Mouse (Mus musculus) layer of hippocampus, postnatal 14 days (tissue): ENCODE data around the gene Naglu. TPM values are rescaled to one million over a fixed set of nuclear protein-coding genes. Genes with fewer than 3 reads are reported as not detected.

Source experiments
- DNase-seq, 2 experiments: peaks; one replicate each; pipeline ENCODE4 v3.0.0; 2021 to 2022; ENCODE audit warnings: low spot score in 2 of 2, mixed read lengths in 1 of 2
- long read RNA-seq, 2 experiments: library from polyadenylated mRNA; stranded (forward); transcript quantifications; one replicate each; pipeline ENCODE4 v2.0.0; 2021
- total RNA-seq, 2 experiments: library from RNA; stranded (reverse); gene quantifications; 2 replicates each; pipeline ENCODE4 v1.2.3; 2021

The Naglu gene
- total RNA-seq, result 10 to 100 TPM in 1 of 2 experiments, 1 to 10 TPM in 1; 9.3 to 10.3 TPM
- long read RNA-seq, experiment 1, transcript Naglu-201 (6 exons, 2,560 nt), result major isoform, 18 of 20 reads
- long read RNA-seq, experiment 1, partial matches to known transcripts, result 0 of 20 reads
- long read RNA-seq, experiment 1, other reads (novel, unspliced or antisense), result 2 of 20 reads
- long read RNA-seq, experiment 2, transcript Naglu-201 (6 exons, 2,560 nt), result major isoform, 14 of 21 reads
- long read RNA-seq, experiment 2, partial matches to known transcripts, result 3 of 21 reads
- long read RNA-seq, experiment 2, other reads (novel, unspliced or antisense), result 4 of 21 reads

DNA sequence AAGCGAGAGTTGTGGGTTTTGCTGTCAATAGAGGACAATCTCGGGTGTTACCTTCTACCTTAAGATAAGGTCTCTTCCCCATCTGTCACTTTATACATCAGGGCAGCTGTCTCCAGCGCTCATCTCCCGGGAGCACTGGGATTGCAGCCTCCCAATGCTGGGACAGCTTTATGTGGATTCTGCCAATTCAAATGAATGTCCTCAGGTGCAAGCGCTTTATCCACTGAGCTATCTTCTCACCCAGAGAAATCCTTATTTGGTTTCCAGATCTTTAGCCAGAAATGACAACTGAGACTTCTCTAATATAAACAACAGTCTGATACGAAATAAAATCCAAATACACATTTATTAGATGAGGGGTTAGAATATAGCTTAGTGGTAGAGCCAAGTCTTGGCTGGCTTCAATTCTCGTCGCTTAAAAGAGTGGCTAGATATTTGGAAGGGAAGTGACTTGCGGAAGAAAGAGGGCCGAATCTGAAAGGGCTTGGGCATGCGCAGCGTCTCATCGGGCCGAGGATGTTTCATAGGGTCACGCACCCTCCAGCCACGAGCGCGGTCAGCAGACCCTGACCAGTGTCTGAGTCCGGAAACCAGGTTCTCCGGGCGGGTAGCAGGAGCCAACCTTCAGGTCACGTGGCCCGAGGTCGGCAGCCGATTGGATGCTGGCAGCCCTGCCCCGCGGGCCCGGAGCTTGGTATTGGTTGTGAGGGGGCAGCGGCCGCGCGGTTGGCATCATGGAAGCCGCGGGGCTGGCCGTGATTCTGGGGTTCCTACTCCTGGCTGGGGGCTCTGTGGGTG lies at the start of gene Naglu:
TSS of gene Naglu (plus strand) at position 622 of the 798 bp plus-strand sequence.
- DNase-seq, result peak; percentile 93 to 95

DNA sequence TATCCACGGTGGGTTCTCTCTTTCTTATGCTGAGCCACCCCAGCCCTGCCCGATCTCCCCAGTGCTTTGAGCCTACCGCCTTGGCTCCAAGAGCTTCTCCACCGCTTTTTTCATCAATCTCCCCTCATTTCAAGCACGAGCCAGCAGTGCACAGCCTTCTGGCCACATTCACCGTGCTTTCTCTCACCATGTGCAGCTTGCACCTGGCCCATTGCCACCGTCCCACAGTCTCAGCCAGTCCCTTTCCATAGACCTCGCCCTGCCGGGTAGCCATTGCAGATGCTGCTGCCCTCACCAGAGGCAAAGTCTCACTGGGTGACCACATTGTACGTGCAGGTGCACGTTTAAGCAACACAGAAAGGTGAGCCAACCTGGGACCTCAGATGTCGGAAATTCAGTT lies 46.4 kb upstream of the Naglu start:
- DNase-seq, result peak; percentile 56 to 59

DNA sequence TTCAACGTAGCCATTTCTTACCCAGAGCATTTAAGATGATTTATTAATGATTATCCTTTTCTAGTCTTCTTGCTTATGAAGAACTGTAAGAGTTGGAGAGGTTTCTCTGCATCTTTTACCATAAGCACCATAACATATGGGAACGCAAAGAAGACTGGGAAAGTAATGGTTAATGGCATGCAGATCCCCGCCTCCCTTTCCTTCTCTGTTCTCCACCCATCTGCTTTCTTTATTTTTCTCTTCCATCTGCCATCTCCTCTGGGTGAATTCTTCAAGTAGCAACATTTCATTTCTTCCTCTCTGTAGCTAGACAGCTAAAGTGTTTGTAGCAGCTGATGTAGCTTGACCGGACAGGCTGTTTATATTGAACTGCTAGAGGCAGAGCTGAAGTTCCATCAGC lies 45.8 kb upstream of the Naglu start:
- DNase-seq, result no peak

DNA sequence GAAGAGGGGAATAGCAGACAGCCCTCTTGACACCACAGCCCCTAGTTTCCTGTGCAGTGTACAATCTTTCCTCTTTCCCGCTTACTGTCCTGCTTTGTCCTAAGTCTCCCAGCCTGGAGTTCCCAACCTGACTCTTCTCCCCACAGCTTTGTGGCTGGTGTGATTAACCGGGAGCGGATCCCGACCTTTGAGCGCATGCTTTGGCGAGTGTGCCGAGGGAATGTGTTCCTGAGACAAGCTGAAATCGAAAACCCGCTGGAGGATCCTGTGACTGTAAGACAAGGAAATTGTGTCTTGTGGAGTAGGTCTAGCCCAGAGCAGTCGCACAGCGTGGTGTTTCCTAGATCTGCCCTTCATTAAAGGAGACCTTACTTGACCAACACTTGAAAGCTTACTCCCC lies 42.7 kb upstream of the Naglu start:
- DNase-seq, result no peak

DNA sequence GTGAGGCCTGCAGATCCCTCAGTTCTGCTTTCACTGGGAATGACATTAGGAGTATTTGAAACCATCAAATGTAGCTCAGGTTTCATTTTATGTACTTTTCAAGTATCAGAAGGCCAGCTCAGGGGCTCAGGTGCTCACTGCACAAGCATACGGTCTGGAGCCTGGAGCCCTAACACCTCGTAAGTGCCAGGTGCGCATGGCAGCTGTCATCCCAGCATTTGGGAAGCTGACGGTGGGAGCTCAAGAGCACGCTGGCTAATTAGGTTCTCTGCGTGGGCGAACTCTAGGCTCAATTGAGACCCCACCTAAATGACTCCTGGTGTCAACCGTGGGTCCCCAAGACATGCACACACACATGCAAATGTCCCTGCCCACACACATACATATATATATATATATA lies 40.5 kb upstream of the Naglu start:
- DNase-seq, result no peak

DNA sequence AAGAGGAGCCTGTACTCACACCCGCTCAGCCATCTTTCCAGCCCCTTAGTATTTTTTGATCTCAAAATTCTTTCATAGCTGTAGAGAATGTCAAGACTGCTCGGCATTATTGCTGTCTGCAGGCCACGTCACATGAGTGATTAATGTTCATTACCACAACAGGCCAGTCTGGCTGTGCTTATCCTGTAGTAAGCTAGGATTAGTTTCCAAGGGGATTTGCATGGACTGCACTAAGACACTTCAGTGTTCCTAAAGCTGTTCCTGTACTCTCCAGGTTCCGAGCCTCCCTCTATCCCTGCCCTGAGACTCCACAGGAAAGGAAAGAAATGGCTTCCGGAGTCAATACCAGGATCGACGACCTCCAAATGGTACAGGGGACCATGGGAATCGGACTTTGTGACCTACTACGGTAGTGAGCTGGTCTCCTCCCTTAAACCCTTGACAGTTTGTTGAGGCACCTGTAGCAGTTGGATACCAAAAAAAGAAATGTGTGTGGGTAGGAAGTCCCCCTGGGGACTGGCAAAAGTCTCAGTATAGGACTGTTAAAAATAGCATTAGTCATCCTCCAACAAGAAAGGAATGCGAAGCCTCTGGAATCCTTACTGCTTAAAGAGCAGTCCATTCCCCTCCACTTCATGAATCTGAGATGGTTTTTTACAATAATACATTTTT lies 39.5 kb upstream of the Naglu start:
- DNase-seq, result no peak

DNA sequence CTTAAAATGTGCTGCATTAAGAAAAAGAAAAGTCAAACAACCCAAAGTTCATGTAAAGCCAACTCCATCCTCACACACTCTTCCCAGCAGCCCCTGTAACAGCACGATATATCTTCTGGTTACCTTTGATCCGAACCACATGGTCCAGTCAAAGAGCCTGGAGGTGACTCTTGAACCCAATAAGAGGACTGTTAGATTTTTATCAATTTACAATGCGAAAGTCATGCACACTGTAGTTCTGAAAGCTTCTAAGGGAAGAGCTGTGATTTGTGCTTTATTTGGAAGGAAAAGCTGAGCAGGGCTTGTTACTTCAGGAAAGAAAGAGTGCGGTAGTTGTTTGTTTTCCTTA lies 39.0 kb upstream of the Naglu start:
- no peak for DNase-seq

DNA sequence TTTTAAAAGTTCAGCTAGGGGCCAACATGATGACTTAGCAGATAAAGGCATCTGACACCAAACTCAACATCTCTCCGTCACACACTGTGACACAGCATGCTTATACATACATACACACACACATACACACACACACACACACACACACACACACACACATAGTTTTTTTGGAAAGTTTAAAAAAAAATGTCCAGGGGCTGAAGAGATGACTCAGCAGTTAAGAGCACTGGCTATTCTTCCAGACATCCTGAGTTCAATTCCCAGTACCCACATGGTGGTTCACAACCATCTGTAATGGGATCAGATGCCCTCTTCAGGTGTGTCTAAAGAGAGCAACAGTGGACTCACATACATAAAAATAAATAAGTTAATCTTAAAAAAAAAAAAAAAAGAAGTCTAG lies 38.3 kb upstream of the Naglu start:
- no peak for DNase-seq

DNA sequence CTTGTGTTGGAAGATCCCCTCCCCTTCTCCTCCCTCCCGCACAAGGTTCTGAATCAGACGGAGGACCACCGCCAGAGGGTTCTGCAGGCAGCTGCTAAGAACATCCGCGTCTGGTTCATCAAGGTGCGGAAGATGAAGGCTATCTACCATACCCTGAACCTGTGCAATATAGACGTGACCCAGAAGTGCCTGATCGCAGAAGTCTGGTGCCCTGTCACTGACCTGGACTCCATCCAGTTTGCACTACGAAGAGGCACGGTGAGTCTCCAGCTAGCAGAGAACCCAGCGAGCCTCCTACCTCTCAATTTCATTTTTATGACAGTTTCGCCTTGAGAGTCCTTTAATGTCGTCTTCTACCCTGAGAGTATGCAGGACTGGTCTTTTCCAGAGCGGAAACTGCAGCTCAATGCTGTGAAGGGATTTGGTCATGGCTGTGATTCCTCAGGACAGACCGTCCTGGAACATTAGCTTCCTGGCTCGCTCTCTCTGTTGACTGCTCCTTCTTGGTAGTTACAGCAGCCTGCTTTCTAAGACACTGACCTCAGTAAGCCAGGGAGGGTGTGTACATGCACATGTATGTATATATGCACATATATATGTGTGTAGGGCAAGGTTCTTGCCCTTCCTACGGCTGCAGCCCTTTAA lies 35.8 kb upstream of the Naglu start:
- no peak for DNase-seq

DNA sequence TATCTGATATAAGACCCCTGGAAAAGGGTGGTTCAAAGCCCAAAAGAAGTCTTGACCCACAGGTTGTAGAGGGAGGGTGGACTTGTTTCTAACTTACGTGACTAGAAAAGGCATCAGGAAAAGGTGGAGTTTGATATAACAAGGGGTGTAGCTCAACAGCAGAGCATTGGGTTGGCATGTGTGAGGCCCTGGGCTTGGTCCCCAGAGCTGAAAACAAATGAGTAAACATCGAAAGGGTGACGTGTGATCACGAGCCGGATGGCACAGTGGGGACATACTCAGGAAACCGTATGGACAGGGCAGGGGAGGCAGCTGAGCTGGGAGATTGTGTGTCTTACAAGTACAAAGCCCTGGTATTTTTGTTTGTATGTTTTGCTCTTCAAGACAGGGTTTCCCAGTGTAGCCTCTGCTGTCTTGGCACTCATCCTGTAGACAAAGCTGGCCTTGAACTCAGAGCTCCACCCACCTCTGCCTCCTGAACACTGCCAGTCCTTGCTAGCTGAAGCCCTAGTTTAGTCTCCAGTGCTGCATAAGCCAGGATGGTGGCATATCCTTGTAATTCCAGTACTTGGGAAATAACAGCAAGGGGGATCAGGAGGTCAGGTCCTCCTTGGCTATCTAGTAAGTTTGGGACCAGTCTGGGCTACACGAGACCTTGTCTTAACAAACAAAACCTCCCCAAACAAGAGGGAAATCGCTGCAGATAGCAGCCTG lies 35.0 kb upstream of the Naglu start:
- DNase-seq, result no peak

DNA sequence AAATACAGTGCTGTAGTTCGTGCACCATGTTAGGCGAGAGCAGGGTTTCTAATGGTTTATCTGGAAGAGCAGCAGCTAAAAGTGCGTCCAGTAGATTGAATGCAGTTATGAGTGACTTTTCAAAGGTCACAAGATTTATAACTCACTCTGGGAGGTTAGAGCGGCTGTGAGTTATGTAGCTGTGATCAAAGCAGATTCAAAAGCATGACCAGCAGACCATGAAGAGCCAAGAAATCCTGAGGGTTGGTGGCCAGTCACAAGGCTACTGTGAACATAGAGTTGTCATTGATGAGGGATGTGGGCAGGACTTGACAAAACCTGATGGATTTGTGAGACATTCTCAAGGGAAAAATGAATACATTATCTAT lies 34.5 kb upstream of the Naglu start:
- no peak for DNase-seq

DNA sequence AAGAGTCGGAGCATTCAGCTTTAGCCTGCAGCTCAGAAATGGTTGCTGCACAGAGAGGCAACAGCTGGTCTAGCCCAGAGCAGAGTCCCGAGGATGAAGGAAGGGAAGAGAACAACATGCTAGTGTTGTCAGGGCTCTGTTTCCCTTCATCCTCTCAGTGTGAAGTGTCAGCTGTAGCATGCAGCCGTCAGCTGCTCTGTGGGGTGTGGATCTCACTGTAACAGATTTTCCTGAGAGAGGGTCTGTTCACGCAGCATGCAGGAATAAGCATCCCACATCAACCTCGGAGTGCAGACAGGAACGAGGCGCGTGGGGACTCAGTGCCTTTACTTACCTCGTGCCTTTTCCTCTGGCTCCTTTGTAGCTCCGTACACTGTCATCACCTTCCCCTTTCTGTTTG lies 32.0 kb upstream of the Naglu start:
- no peak for DNase-seq

DNA sequence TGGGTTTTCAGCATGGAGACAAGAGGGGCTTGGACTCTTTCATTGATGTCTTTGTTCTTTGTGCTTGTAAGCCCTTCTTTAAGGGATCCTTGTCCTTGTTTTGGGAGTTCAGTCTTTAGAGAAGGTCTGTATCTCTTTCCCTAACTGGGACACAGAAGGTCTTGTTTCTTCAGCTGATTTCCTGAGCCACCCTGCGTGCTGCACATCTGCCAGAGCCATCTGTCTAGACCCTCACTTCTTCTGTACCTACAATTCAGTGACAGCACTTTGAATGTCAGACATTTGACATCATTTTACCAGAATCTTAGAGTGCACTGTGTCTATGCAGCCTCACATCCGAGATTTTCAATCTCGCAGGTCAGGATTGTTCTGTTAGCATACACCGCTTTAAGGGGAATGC lies 24.0 kb upstream of the Naglu start:
- no peak for DNase-seq

DNA sequence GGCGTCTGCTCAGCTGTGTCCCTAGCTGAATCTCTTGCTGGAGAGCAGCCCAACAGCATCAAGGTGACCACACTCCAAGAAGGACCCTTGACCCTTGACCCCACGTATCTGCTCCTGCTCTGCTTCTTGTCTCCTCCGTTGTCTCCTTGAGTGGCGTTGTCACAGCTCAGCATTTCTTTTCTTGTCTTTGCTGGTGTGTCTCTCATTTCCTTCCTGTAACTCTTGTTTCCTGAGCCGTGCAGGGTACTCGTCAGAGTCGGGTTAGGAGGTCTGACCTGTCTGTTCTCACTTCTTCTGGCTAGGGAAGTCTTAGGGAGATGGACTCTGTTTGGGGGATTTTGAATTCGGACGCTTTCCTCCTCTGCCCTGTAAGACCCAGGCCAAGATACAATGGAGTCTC lies 23.4 kb upstream of the Naglu start:
- no peak for DNase-seq

DNA sequence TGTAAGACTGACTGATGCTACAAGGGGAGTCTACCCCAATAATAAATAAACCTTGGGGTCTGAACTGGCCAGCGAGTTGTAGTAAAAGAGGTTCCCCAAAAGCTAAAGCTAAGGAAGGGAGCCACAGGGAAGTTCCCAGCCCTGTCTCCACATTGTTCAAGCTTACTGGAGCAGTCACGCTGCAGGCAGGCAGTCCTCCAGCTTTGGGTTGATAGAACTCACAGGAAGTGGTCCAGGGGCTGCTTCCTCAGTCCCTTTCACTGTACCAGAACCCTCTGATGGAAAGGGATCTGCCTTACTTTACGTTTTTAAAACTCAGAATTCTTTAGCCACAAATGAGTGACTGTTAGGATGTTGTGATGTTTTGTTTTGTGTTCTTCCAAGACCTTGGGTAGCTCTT lies 22.3 kb upstream of the Naglu start:
- DNase-seq, result no peak

DNA sequence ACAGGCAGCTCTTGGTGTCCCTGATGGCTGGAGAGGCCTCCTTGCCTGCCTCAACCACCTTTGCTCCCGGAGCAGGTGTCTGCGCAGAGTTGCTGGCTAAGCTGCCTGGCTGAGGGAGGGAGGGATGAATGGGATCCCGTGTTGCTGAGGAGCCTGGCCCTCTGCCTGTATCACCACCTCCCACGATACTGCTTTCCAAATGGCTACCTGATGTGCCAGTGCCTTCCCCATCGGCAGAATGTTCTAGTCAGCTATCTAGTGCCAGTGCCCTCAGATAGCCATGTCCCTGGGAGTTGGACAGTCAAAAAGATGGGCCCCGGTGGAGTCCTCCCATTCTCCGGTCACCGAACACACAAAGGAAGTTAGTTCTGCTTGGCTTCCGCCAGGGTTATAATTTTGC lies 19.5 kb upstream of the Naglu start:
- DNase-seq, result peak in 1 of 2 experiments; percentile 77

DNA sequence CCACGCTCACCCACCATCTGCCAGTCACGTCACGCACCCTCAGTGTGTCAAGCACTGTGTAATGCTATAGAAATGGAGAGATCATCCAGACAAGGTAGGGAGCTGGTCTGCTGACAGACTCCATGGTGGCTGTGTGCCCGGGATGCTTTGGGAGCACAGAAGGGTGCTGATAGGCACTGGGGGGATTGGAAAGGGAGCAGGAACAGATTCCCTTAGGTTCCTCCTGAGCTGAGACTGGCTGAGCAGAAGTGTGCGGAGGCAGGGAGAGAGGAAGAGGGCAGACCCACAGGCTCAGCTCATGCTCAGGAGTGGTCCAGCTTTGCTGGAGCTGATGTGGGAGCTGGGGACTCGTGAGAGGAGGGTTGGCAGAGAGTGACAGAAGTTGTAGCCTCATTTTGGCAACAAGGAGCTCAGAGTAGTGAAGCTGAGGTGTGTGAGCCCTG lies 18.7 kb upstream of the Naglu start:
- peak in 1 of 2 experiments; percentile 69 for DNase-seq

DNA sequence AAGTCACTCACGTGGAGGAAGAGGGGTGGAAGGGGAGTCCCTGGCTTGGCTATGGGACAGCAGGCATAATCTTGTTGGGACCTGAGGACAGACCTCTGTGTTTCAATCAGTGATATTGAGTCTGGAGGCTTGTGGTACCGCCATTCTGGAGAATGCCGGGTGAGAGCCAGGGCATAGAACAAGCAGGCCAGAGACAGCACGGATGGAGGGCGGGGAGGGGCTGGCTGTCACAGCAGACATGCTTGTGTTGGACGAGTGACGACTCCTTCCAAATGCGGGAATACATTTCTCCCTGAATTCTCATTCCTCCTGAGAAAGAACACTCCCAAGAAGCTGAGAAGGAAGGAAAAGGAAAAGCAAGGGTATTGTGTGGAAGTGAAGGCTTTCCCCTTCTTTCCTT lies 18.2 kb upstream of the Naglu start:
- no peak for DNase-seq

DNA sequence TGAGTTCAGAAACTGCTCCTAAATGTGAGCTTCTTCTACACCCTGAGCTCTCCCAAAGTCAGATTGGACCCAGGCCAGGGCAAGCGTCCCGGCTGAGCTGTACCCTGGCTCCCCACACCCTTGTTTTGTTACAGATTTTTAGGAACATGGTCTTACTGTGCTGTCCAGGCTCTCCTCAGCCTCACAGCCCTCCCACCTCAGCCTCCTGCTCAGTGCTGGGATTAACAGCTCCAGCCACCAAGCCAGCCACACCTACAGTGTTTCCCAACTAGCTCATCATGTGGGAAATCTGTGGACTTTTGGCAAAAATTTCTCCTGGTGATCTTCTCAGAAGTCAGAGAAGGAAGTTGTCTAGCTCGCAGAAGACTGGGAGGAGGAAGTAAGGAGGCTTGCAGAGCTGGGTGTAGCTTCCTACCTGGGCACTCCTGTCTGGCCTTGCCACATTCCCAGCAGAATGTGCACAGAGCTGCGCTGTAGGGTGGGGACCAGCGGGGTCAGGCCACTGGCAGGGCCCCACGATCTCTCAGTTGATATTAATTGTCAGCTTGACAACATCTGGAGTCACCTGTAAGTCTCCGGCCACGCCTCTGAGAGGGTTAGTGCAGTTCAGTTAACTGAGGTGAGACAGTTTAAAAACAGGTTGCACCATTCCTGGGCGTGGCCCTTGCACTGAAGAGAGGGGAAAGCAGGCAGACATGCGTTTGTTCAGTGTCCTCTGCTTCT lies 16.9 kb upstream of the Naglu start:
- DNase-seq, result no peak

DNA sequence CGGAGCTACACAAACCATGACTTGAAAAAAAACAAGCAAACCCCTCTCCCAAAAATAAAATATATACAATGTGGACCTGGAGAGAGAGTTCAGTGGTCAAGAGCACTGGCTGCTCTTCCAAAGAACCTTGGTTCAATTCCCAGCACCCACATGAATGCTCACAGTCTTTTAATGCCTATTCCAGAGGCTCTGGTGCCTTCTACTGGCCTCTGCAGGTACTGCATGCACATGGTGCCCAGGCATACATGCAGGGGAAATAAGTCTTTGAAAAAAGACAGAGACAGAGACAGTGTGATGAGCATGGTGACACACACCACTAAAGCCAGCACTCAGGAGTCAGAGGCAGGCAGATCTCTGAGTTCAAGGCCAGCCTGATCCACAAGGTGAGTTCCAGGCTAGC lies 15.8 kb upstream of the Naglu start:
- DNase-seq, result no peak

DNA sequence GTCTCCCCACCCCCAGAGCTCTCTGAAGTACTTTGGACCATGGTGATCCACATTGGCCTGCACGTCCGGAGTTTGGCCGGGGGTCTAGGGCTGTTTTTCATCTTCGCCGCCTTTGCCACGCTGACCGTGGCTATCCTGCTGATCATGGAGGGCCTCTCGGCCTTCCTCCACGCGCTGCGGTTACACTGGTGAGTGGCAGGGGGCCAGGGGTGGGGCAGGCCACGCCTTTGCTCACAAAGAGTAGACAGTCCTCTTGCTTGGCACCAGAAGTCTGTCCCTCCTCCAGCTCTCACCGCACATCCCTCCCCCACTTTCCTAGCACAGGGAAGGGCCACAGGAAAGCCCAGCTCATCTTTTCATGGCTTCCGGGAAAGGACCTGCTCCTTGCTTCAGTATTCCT lies 14.4 kb upstream of the Naglu start:
- no peak for DNase-seq
